ENCODE assay signal across 27 mouse cellular contexts in genomic region chr4:128593286-128593685, GRCm38 (mm10). TPM values are rescaled to one million over a fixed set of nuclear protein-coding genes. Genes with fewer than 3 reads are reported as not detected.
DNase-seq lines count a peak whose midpoint lies in the region; ATAC-seq and TF ChIP-seq lines count a peak whose summit lies in the region.
"Had no signal": no experiment of that assay in that cellular context is flagged by ENCODE, and none has a peak within 500 bp of the region (broad histone marks: within the 10 kb centered on the region; RNA-seq: fewer than 3 reads in every experiment).

No protein-coding gene starts in this region.

- no peaks in the 10 kb centered on the region for H3K9me3 ChIP-seq in liver, embryonic 11.5 days (ENCODE audit: control insufficient read depth, low read length)
- H3K9me3 ChIP-seq: embryonic facial prominence, embryonic 12.5 days; embryonic facial prominence, embryonic 15.5 days; heart, embryonic 12.5 days; heart, embryonic 15.5 days; hindbrain, embryonic 10.5 days; hindbrain, embryonic 13.5 days had no signal

- WGBS in thymus, adult 2 months = 75% methylated on average over 4 of the region's 4 CpGs
- 98% methylated on average over 4 of the region's 4 CpGs for WGBS in liver, embryonic 11.5 days

- no peak overlapping the region for H3K4me3 ChIP-seq in thymus, adult 2 months (ENCODE audit: control insufficient read depth, insufficient read depth, low read length)
- H3K4me3 ChIP-seq in liver, embryonic 11.5 days (ENCODE audit: low read depth, low read length) = no peak overlapping the region
- H3K4me3 ChIP-seq: embryonic facial prominence, embryonic 12.5 days; embryonic facial prominence, embryonic 15.5 days; gastrocnemius, adult 2 months; heart, embryonic 12.5 days; heart, embryonic 15.5 days; hindbrain, embryonic 10.5 days; hindbrain, embryonic 13.5 days had no signal

- H3K36me3 ChIP-seq in thymus, adult 2 months (ENCODE audit: control insufficient read depth, insufficient read depth, low read length) = peaks cover 10% of the 10 kb centered on the region
- peaks cover 15% of the 10 kb centered on the region; the same call in 1 of the 2 replicates for H3K36me3 ChIP-seq in liver, embryonic 11.5 days (ENCODE audit: control insufficient read depth, insufficient read depth, low read length)

- no peak for TF ChIP-seq CTCF in thymus, adult 2 months (IDR thresholded peaks at IDR 0.05; ENCODE audit: borderline replicate concordance, control insufficient read depth, extremely low read depth, insufficient read depth, low read length, poor library complexity)

- H3K27me3 ChIP-seq in thymus, adult 2 months (ENCODE audit: control insufficient read depth, insufficient read depth, low read length) = no peaks in the 10 kb centered on the region
- H3K27me3 ChIP-seq in liver, embryonic 11.5 days (replicated peaks; ENCODE audit: control insufficient read depth, insufficient read depth, low read length) = no peaks in the 10 kb centered on the region
- H3K27me3 ChIP-seq: embryonic facial prominence, embryonic 12.5 days; embryonic facial prominence, embryonic 15.5 days; heart, embryonic 12.5 days; heart, embryonic 15.5 days; hindbrain, embryonic 13.5 days had no signal

- H3K9ac ChIP-seq in liver, embryonic 11.5 days (ENCODE audit: low read depth, low read length) = no peak overlapping the region
- H3K9ac ChIP-seq: embryonic facial prominence, embryonic 12.5 days; embryonic facial prominence, embryonic 15.5 days; forebrain, postnatal 0 days; heart, embryonic 12.5 days; heart, embryonic 15.5 days; hindbrain, embryonic 13.5 days had no signal

- peaks cover 32% of the 10 kb centered on the region for H3K4me1 ChIP-seq in thymus, adult 2 months (replicated peaks; ENCODE audit: control insufficient read depth, insufficient read depth, low read length)
- H3K4me1 ChIP-seq in liver, embryonic 11.5 days (replicated peaks; ENCODE audit: control insufficient read depth, insufficient read depth, low read length) = peaks cover 3% of the 10 kb centered on the region
- H3K4me1 ChIP-seq: embryonic facial prominence, embryonic 12.5 days; embryonic facial prominence, embryonic 15.5 days; heart, embryonic 12.5 days; heart, embryonic 15.5 days; hindbrain, embryonic 10.5 days; hindbrain, embryonic 13.5 days had no signal

- no peak overlapping the region for H3K4me2 ChIP-seq in liver, embryonic 11.5 days
- H3K4me2 ChIP-seq: embryonic facial prominence, embryonic 12.5 days; embryonic facial prominence, embryonic 15.5 days; heart, embryonic 12.5 days; heart, embryonic 15.5 days; hindbrain, embryonic 13.5 days had no signal

- DNase-seq in spleen, adult 18-20 months = peak; percentile 27 to 44
- DNase-seq in spleen, postnatal 14 days (ENCODE audit: low spot score in 2 of 2) = no peak
- DNase-seq in thymus, adult 2 months = no peak
- no peak for DNase-seq in thymus, postnatal 4 days
- DNase-seq in spleen, postnatal 36 days (ENCODE audit: low spot score in 2 of 2) = peak; percentile 75 to 77
- no peak for DNase-seq in liver, embryonic 11.5 days (ENCODE audit: low spot score)
- DNase-seq in heart, adult 9 months (ENCODE audit: low spot score in 2 of 2) = no peak
- DNase-seq: adrenal gland, adult 2 months; adrenal gland, postnatal 25 days; cerebellum, adult 18-20 months; cerebellum, adult 9-10 months; cerebellum, postnatal 14 days; forebrain, postnatal 0 days; gastrocnemius, adult 2 months; gastrocnemius, postnatal 14 days; heart, adult 11 months; heart, postnatal 10 days; heart, postnatal 36 days had no signal

- TF ChIP-seq POLR2A in thymus, adult 2 months (IDR thresholded peaks at IDR 0.05; ENCODE audit: control insufficient read depth, extremely low read depth, insufficient read depth, low read length, poor library complexity) = no peak

- H3K27ac ChIP-seq in thymus, adult 2 months (ENCODE audit: control insufficient read depth, insufficient read depth, low read length) = peak overlapping the region; percentile 80
- no peak overlapping the region for H3K27ac ChIP-seq in liver, embryonic 11.5 days (ENCODE audit: low read depth, low read length)
- H3K27ac ChIP-seq: embryonic facial prominence, embryonic 12.5 days; embryonic facial prominence, embryonic 15.5 days; gastrocnemius, adult 2 months; heart, embryonic 15.5 days; hindbrain, embryonic 10.5 days; hindbrain, embryonic 13.5 days had no signal

- no peak for ATAC-seq in liver, embryonic 11.5 days (replicated peaks; ENCODE audit: low FRiP score)
- ATAC-seq: forebrain, embryonic 14.5 days; forebrain, postnatal 0 days; hindbrain, embryonic 16.5 days had no signal

RNA-seq across cellular contexts. Expression of gene Zscan20, which starts 16.6 kb away (rescaled TPM):
- polyA plus RNA-seq in thymus, adult 2 months (2012; rRNA removed) = 7.7 and 9.4 TPM in 2 replicates
- polyA plus RNA-seq in liver, embryonic 11.5 days (2014; fragmentation: Nextera tagmentation; extraction: Ambion mirVana) = 2.4 and 3.9 TPM in 2 replicates

RNA-seq across cellular contexts. Expression of gene Tlr12, which starts 25.1 kb away (rescaled TPM):
- 42.8 and 46.6 TPM in 2 replicates for polyA plus RNA-seq in thymus, adult 2 months (2012; rRNA removed)
- 0.81 and 0.88 TPM in 2 replicates for polyA plus RNA-seq in liver, embryonic 11.5 days (2014; fragmentation: Nextera tagmentation; extraction: Ambion mirVana)
- polyA plus RNA-seq: C2C12 had no signal

Comparison
In these comparisons a context has a peak if more than half of its experiments do, and no peak if none do; other contexts are left out.
1. DNase-seq: peak in spleen, adult 18-20 months (2 of 2) and spleen, postnatal 36 days (2 of 2); none in spleen, postnatal 14 days (0 of 2), thymus, adult 2 months (single experiment), thymus, postnatal 4 days (single experiment), liver, embryonic 11.5 days (single experiment) and heart, adult 9 months (0 of 2).
2. RNA of gene Tlr12, which starts 25.1 kb away (polyA plus RNA-seq): 42.8 to 46.6 TPM in thymus, adult 2 months; 0.81 to 0.88 TPM in liver, embryonic 11.5 days; every median in the first group is over 10 times any median in the second.